In genomic region chr4:84885271-84885540, GRCm38 (mm10) we compare ENCODE assay signal across 8 mouse cellular contexts. TPM values are rescaled to one million over a fixed set of nuclear protein-coding genes. Genes with fewer than 3 reads are reported as not detected.
A peak's percentile ranks its signal among the peaks of the same experiment; 100 is the strongest.
DNase-seq lines count a peak whose midpoint lies in the region; ATAC-seq and TF ChIP-seq lines count a peak whose summit lies in the region.

No protein-coding gene starts in this region.

- DNase-seq in left cerebral cortex, adult 2 months (ENCODE audit: extremely low spot score in 1 of 2, low spot score in 2 of 2), result no peak
- DNase-seq in left cerebral cortex, postnatal 14 days (ENCODE audit: low spot score in 2 of 2), result no peak
- no peak for DNase-seq in testis, postnatal 10 days (ENCODE audit: low spot score)
- no peak for DNase-seq in left cerebral cortex, adult 11 months (ENCODE audit: low spot score)
- no peak for DNase-seq in spleen, adult 18-20 months

- H3K4me2 ChIP-seq in embryonic facial prominence, embryonic 13.5 days, result peak overlapping the region; percentile 76
- H3K4me2 ChIP-seq in intestine, embryonic 16.5 days (ENCODE audit: low read depth, low read length), result peak overlapping the region; percentile 90
- peak overlapping the region; percentile 83 for H3K4me2 ChIP-seq in neural tube, embryonic 12.5 days (replicated peaks)

- H3K27me3 ChIP-seq in embryonic facial prominence, embryonic 13.5 days, result no peaks in the 10 kb centered on the region
- H3K27me3 ChIP-seq in intestine, embryonic 16.5 days (replicated peaks; ENCODE audit: control insufficient read depth, insufficient read depth, low read length), result no peaks in the 10 kb centered on the region
- no peaks in the 10 kb centered on the region for H3K27me3 ChIP-seq in neural tube, embryonic 12.5 days (replicated peaks)

- H3K27ac ChIP-seq in left cerebral cortex, adult 2 months, result no peak overlapping the region; the same call in 1 of the 2 replicates
- peak overlapping the region; percentile 96; the same call in 1 of the 2 replicates for H3K27ac ChIP-seq in embryonic facial prominence, embryonic 13.5 days
- no peak overlapping the region; the same call in 1 of the 2 replicates for H3K27ac ChIP-seq in intestine, embryonic 16.5 days (ENCODE audit: low read length)
- no peak overlapping the region for H3K27ac ChIP-seq in neural tube, embryonic 12.5 days

- WGBS in embryonic facial prominence, embryonic 13.5 days, result 20% methylated on average over 1 of the region's 1 CpGs
- WGBS in intestine, embryonic 16.5 days, result 39% methylated on average over 1 of the region's 1 CpGs
- 61% methylated on average over 1 of the region's 1 CpGs for WGBS in neural tube, embryonic 12.5 days

- H3K4me3 ChIP-seq in left cerebral cortex, adult 2 months, result peak overlapping the region; percentile 88
- peak overlapping the region; percentile 82 for H3K4me3 ChIP-seq in embryonic facial prominence, embryonic 13.5 days
- H3K4me3 ChIP-seq in intestine, embryonic 16.5 days (ENCODE audit: low read length), result peak overlapping the region; percentile 65
- peak overlapping the region; percentile 79 for H3K4me3 ChIP-seq in neural tube, embryonic 12.5 days

- intact Hi-C loops in left cerebral cortex, adult 2 months (cut with DNase I), result no loop called here
- intact Hi-C loops in left cerebral cortex, postnatal 14 days (cut with DNase I), result no loop called here

- ATAC-seq in embryonic facial prominence, embryonic 13.5 days (ENCODE audit: insufficient number of reproducible peaks, insufficient read depth, low FRiP score, low TSS enrichment, low read depth), result no peak
- no peak for ATAC-seq in intestine, embryonic 16.5 days
- no peak for ATAC-seq in neural tube, embryonic 12.5 days (ENCODE audit: low FRiP score, low read depth)

- no peak for TF ChIP-seq CTCF in left cerebral cortex, adult 2 months (IDR thresholded peaks at IDR 0.05)

- peak overlapping the region; percentile 99 for H3K9ac ChIP-seq in embryonic facial prominence, embryonic 13.5 days
- H3K9ac ChIP-seq in intestine, embryonic 16.5 days (ENCODE audit: low read depth, low read length), result peak overlapping the region; percentile 88; the same call in 1 of the 2 replicates
- peak overlapping the region; percentile 90 for H3K9ac ChIP-seq in neural tube, embryonic 12.5 days

- H3K9me3 ChIP-seq in embryonic facial prominence, embryonic 13.5 days, result no peaks in the 10 kb centered on the region
- 0 out of 2 replicates have a peak, but pooled peaks cover 4% of the 10 kb centered on the region for H3K9me3 ChIP-seq in intestine, embryonic 16.5 days (ENCODE audit: control insufficient read depth, low read length)
- H3K9me3 ChIP-seq in neural tube, embryonic 12.5 days, result no peaks in the 10 kb centered on the region

- H3K36me3 ChIP-seq in embryonic facial prominence, embryonic 13.5 days, result peaks cover 6% of the 10 kb centered on the region
- H3K36me3 ChIP-seq in intestine, embryonic 16.5 days (ENCODE audit: control insufficient read depth, insufficient read depth, low read length), result no peaks in the 10 kb centered on the region
- H3K36me3 ChIP-seq in neural tube, embryonic 12.5 days, result no peaks in the 10 kb centered on the region

- H3K4me1 ChIP-seq in embryonic facial prominence, embryonic 13.5 days, result peaks cover 7% of the 10 kb centered on the region; the same call in 1 of the 2 replicates
- H3K4me1 ChIP-seq in intestine, embryonic 16.5 days (ENCODE audit: control insufficient read depth, insufficient read depth, low read length), result no peaks in the 10 kb centered on the region; the same call in 1 of the 2 replicates
- H3K4me1 ChIP-seq in neural tube, embryonic 12.5 days, result peaks cover 9% of the 10 kb centered on the region; the same call in 1 of the 2 replicates

RNA-seq across cellular contexts. Expression of gene Cntln, which starts 1.1 kb away (rescaled TPM):
- 1 to 10 TPM; 8.6 to 9.8 TPM for total RNA-seq in left cerebral cortex, adult 2 months (2021)
- total RNA-seq in left cerebral cortex, postnatal 14 days (2021), result 1 to 10 TPM; 7.3 to 7.5 TPM
- 13.3 and 15.4 TPM in 2 replicates for polyA plus RNA-seq in embryonic facial prominence, embryonic 13.5 days (2015; fragmentation: Nextera tagmentation; extraction: Ambion mirVana)
- polyA plus RNA-seq in intestine, embryonic 16.5 days (2015; fragmentation: Nextera tagmentation; extraction: Ambion mirVana), result 4.5 and 5.2 TPM in 2 replicates
- polyA plus RNA-seq in neural tube, embryonic 12.5 days (2016; fragmentation: Nextera tagmentation; extraction: Ambion mirVana), result 9.8 and 10.5 TPM in 2 replicates
